Mouse (Mus musculus): ENCODE results near the gene Tcaf1. TPM values are rescaled to one million over a fixed set of nuclear protein-coding genes. Genes with fewer than 3 reads are reported as not detected.

The Tcaf1 gene
- 10 to 100 TPM; 11.2 to 15.0 TPM for total RNA-seq (2021)
- long read RNA-seq, experiment 1, full-length matches to known transcripts, result 3 of 10 reads
- long read RNA-seq, experiment 1, partial matches to known transcripts, result 2 of 10 reads
- long read RNA-seq, experiment 1, other reads (novel, unspliced or antisense), result 5 of 10 reads
- long read RNA-seq, experiment 2, full-length matches to known transcripts, result 5 of 11 reads
- long read RNA-seq, experiment 2, partial matches to known transcripts, result 1 of 11 reads
- long read RNA-seq, experiment 2, other reads (novel, unspliced or antisense), result 5 of 11 reads

DNA sequence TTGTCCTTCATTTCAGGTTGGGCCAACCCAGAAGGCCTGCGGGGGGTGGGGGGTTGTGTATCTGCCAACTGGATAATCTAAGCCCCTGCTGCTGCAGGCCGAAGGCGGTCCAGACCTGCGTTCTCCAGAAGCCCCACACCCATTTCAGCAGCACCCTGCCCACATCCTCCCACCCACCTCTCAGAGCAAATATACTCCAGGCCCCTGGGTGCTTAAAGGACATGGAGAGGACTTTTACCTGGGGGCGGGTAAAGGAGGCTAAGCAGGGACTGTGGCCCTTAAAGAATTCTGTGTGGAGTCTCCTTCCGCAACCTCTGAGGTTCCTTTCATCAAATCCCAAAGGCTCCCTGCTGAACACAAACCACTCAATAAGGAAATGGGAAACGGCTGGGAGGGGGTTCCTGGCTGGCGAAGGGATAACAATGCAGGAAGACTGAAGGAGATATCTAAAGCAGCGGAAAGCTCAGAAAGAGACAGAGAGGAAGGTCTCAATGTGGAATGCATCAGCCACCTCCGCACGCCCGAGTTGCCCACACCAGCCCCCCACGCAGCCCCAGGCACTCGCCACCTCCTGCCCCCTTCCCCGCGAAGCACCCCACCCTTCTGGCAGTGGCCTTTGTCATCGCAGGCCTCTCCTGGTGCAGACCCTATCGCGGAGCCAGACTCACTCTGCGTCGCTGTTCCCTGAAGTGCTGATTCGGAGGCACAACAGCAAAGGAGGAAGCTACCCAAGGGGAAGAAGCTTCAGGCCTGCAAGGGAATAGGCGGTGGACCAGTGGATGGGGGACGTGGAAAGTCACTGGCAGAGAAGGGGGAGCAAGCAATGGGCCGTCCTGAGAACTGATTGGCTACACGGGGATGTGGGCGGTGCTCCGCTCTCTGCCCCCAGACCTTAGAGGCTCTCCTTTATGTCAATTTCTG, at the start of gene Tcaf1:
Gene Tcaf1 (minus strand): TSS at position 798 of the 921 bp plus-strand sequence.
- peak; percentile 83 for DNase-seq
- intact Hi-C loops (cut with DNase I; ENCODE audit: low total_unique reads), result no loop called here

DNA sequence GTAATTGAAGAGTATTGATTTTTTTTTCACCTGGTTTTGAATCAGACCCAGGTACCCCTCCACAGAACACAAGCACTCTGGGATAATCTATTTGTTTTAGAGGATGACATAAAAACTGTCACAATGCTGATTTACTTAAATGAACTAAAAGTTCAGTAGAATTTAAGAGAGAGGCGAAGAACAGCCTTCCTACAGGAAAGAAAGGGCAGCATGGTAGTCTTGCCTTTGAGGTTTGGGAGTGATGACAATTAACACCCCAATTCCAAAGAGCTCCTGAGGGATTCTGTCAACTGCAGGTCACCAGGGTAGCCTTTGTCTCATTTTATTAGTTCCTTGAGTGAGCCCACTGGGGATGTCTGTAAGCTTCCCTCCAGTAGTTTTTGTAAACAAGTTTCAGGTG, 46.2 kb upstream of the Tcaf1 start, which contains the start of gene Olfr38:
Gene Olfr38 (plus strand): TSS at position 301 of the 400 bp plus-strand sequence.
- DNase-seq, result no peak
- intact Hi-C loops (cut with DNase I; ENCODE audit: low total_unique reads), result no loop called here

DNA sequence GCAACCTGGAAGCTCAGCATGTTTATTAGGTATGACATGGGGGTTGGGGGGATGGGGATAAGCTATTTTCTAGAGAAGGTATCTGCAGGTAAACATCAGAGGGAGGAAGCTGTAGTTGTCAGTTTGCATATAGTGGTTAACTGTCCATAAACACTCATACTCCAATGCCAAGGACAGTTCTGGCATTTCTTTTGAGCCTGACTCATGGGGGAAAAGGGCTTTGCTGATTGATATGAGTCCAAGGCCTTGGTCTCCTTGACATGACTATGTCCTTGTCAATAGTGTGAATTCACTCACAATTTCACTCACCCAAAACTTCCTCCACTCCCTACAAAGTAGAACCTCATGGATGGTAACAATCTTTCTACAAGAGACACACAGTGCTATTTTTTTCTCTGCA, 38.0 kb upstream of the Tcaf1 start:
- intact Hi-C loops (cut with DNase I; ENCODE audit: low total_unique reads), result no loop called here
- DNase-seq, result no peak

DNA sequence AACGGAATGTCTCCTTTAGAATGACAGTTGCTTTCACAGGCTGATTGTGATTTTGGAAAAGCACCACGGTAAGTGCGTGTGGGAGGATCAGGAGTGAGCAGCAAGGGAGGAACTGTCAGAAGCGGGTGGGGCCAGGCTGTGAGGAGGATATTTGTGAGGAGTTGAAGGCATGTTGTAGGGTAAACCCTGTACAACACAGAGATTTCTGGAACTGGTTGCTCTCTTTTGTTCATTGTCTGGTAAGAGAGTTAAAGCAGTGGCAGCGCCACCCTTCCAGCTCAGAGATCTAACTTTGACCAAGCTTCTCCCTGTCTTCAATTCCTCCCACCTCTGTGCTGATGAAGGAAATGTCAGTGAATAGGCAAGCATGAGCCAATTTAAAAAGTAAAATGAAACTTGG, 32.4 kb upstream of the Tcaf1 start:
- intact Hi-C loops (cut with DNase I; ENCODE audit: low total_unique reads), result no loop called here
- DNase-seq, result no peak

DNA sequence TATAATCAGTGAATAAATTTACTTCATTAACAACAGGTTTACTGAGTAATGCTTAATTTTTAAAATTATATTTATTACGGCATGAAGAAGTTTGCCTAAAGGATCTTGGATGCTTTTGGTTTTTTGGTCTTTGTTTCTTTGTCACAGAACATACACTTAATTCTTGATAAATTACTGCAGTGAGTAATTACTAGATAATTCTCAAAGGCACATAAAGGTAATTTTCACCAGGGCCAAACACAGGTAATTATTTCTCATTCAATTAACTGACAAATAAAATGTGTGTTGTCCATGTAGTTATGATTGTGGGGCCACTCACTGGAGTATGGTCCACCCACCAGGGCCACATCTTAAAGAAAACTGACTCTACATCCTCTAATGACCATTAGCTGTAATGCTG, 29.2 kb upstream of the Tcaf1 start, which contains the start of gene Olfr453:
Gene Olfr453 (plus strand): TSS at position 301 of the 400 bp plus-strand sequence.
- DNase-seq, result no peak
- intact Hi-C loops (cut with DNase I; ENCODE audit: low total_unique reads), result no loop called here

DNA sequence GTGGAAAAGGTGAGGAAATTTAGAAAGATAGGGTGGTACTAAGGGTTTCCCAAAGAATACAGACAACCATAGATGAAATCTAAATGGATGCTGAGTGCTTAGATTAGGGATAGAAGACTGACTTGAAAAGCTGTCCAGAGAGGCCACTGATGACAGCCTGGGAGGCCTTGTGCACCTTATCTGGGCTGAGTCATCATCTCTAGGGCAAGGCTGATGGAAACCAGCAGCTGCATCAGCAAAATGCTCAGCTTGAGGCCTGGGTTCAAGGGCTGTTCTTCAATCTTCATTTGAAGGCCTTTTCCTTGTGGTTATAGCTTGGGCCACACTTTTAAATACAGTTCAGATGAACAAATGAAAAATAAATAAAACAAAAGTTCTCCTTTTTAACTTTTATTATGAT, 8.1 kb upstream of the Tcaf1 start:
- DNase-seq, result no peak
- intact Hi-C loops (cut with DNase I; ENCODE audit: low total_unique reads), result no loop called here

DNA sequence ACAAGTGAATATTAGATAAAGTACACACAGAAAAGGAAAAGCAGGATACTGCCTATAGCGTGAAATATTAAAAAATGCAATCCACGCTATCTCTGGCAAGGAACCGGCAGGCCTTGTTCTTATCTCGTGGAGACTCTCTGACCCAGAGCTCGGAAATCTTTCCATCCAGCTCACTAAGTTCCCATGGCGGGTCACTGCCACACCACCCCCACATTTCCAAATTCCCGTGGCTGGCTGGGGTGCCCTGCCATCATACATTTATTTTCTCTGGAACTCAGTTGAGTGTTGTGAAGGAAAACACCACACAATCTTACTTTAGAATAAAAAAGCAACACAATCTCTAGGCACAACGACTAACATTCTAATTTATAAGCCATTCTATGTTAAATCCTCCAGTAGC, 4.8 kb upstream of the Tcaf1 start:
- DNase-seq, result no peak
- intact Hi-C loops (cut with DNase I; ENCODE audit: low total_unique reads), result no loop called here

DNA sequence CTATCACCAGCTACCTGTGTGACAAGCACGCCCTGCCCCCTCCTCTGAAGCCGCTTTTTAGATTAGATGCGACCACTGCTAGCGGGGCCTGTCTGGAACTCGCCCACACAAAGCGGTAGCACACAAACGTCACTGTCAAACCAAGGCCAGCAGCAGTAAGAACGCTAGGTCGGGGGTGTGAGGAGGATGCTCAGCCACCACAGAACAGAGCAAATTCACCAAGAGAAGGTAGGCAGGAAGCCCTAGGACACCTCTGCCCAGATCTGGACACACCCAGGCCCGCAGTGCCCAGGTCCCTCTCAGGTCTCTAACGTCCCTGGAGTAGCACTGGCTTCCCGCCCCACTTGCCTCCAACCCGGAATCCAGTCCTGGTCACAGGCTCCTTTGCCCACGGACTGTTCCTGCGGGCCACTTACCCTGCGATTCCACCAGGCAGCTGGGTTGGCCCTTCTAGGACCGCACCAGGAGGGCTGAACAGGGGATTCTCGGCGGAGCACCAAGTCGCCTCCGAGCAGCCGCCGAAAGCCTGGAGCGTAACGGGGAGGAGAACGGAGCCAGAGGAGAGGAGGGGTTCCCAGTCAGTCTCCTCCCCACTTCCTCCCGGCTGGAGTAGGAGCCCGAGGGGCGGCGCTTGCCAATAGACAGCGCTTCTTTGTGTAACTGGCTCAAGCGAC, 17.2 kb downstream of the Tcaf1 start:
- intact Hi-C loops (cut with DNase I; ENCODE audit: low total_unique reads), result no loop called here

DNA sequence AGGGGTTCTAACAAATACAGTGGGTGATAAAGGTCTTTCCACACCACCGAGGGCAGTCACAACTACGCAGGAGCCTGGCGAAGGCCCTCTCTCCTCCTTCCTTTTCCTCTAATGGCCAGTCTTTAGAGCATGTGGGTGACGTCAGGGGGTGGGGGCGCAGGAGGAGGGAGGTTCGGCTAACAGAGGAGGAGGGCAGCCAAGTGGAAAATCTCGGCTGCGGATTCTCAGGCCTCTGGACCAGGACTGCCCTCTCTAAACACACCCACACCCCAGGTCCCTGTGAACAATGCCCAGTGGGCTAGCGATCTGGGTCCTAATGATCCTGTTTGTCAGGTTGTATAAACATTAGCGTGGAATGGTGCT, 17.8 kb downstream of the Tcaf1 start:
- intact Hi-C loops (cut with DNase I; ENCODE audit: low total_unique reads), result no loop called here
- peak; percentile 87 for DNase-seq

More for the DNA sequence above, 17.2 kb downstream of the Tcaf1 start:
- DNase-seq, result peak; percentile 87

DNA sequence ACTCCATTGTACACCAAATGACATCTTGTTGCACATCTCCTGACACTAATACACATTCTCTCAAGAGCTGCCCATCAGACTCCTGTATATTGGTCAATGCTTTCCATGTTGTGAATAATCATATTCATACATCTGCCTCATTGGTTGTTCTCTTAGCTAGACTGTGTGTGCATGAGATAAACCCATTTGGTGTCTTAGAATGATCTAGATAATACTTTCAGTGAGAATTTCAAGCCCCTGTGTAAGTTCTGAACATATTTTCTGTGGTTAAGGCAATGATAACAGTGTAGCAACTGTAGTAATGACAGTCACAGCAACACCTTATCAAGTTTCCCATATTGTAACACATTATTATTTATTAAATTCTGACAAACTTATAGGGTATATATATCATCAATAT, 20.1 kb downstream of the Tcaf1 start:
- intact Hi-C loops (cut with DNase I; ENCODE audit: low total_unique reads), result no loop called here
- no peak for DNase-seq

DNA sequence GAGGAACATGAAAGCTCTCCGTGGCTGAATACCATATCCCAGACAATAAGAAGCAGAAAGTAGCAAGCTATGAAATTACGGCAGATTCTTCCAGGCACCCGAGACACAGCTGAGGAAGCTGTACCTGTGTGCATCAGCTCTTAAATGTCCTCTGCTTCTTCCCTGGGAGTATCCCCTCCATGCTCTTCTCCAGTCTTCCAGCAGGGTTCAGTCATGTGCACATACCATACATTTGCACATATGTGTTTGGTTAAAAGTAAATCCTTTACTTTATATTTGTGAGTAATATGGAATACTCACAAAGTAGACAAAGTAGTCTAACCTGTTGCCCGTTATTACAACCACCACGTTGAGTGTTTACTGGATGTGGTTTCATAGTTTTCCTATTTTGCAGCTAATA, 22.0 kb downstream of the Tcaf1 start:
- intact Hi-C loops (cut with DNase I; ENCODE audit: low total_unique reads), result no loop called here
- DNase-seq, result no peak

DNA sequence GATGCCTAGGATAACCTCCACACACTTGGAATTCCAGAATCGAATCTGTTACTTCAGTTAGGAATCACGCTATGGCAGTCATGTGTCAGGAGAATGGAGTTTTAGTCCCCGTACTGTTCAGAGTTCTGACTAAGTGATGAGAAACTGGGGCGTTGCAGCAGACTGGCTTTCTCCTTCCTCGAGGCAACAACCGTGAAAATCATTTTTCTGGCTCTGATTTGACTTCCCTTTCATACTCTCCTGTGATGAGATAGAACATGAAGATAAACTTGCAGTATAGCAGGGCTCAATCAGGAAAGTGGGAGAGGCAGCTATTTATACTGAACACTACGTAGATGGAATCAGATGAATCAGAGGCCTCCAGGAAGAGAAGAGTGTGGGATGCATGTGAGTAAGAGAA, 29.8 kb downstream of the Tcaf1 start:
- intact Hi-C loops (cut with DNase I; ENCODE audit: low total_unique reads), result no loop called here

DNA sequence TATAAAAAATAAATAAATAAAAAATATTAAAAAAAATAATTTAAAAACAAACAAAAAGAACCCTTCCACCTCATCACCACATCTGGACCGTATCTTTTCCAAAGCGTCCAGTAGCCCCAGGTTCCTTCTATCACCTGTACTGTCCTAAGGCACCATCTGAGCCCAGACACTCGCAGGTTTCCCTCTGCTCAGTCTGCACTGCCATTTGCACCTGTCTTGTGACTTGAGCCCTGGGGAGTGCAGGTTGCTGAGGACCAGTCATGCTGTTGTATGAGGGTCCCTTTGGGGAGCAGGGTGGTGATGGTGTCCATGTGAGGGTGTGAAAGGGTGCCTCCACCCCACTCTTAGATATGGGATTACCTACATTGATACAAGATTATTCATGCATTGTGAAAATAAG, 33.9 kb downstream of the Tcaf1 start:
- DNase-seq, result no peak
- intact Hi-C loops (cut with DNase I; ENCODE audit: low total_unique reads), result no loop called here

More for the DNA sequence above, 29.8 kb downstream of the Tcaf1 start:
- DNase-seq, result no peak

DNA sequence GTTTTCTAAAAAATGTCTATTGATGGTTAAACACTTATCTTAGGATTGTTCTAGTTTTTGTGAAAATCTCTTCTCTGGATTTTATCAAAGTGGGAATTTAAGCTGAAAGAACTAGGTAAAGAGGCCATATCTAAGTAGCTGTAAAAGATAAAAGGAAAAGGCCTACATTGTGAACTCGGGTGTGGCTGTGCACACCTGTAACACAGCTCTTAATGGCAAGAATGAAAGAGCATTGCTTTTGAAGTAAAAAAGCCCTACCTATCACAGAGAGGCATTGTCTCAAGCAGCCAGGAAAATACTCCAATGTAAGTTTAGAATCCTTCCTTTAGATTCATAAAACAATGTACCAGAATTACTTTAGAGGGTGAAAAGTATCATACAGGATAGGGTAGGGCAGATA, 38.1 kb downstream of the Tcaf1 start:
- no peak for DNase-seq
- intact Hi-C loops (cut with DNase I; ENCODE audit: low total_unique reads), result no loop called here

DNA sequence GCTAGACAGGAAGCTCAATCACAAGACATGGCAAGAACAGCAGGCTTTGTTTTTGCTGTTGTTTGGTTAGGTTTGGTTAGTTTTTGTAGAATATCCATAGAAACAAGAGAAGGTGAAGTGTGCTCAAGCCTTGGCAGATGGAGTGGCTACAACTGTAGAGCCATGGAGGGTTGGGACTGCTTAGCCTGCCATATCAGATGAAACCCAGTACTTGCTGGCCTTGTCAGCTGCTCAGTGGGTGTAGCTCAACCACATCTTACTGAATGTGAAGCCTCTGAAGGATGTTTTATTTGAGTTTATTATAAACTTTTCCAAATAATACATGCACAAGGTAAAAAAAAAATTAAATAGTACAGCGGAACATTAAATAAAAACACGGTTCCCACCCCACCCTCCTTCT, 42.2 kb downstream of the Tcaf1 start:
- intact Hi-C loops (cut with DNase I; ENCODE audit: low total_unique reads), result no loop called here
- no peak for DNase-seq

DNA sequence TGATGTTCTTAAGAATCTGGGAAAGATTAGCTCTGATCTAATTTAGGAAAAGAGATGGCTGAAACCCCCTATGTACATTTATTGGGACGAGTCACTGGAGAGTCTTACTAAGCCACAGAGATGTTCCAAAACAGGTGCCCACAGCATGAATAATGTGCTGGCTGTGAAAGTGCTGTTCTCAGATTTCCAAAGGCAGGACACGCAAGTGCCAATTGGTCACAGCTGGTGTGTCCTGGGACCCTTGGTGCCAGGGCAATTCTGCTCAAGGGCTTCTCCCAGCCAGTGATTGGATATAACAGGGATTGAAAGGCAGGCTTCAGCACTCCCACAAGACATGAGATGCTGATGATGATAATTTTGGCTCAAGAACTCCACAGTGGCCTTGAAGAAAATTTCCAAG, 48.1 kb downstream of the Tcaf1 start:
- peak; percentile 45 for DNase-seq
- intact Hi-C loops (cut with DNase I; ENCODE audit: low total_unique reads), result no loop called here

DNA sequence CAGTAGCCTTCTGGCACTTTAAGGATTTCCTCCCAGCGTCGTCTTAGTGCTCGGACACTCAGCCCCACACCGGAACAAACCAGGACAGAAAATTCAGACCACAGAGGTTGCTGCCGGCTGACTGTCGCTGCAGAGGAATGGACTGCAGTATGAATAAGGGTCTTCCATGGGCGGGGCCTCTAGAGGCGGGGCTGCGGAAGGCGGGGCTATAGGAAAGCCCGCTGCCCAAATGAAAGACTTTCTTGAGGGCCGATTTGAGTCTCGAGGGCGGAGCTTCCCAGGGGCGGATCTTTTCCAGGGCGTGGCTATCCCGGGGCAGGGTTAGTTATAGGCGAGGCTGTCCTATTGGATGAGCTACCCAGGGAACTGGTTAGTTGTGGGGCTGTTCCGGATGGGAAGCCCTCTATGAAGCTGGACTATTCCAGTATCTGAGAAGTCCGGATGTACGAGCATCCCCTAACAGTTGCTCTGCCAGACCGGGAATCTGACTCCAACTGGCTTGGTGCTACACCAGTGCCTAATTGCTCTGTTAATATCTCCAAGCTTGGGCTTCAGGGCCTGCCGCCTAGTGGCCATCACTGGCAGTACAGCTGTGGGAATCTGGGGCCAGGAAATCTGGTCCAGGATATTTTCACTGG, 64.9 kb downstream of the Tcaf1 start, which contains the start of gene Tcaf2:
Gene Tcaf2 (minus strand): TSS at position 343 of the 638 bp plus-strand sequence.
- intact Hi-C loops (cut with DNase I; ENCODE audit: low total_unique reads), result no loop called here
- peak; percentile 89 for DNase-seq

DNA sequence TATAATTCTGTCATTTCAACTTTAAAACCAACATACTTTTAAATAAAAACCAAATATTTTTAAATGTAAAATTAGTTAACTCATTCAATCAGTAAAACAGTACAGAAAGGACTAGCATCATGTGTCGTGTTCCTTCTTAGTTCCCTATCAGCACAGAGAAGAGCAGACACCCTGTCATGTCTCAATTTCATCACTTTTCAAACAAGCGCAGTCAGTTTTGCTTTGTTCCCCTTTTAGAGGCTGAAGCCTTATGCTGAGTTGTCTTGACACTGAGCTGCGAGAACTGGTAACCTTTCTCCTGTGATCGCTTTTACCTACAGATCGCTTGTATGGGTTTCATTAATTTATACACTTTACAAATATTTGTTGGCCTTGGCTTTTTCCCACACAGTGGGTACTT, 75.5 kb downstream of the Tcaf1 start:
- DNase-seq, result no peak
- intact Hi-C loops (cut with DNase I; ENCODE audit: low total_unique reads), result no loop called here

DNA sequence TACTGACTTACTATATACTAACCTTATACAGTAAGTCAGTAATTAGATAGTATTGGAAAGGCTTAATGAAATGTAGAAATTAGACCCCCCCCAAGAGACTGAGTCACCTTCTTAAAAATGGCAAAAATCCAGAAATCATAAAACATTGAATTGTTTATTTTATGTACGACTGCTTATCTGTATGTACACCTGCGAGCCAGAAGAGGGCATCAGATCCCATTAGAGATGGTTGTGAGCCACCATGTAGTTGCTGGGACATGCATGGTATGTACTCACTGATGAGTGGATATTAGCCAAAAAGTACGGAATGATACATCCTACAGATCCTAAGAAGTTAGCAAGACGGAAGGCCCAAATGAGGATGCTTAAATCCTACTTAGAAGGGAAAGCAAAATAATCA, 78.5 kb downstream of the Tcaf1 start:
- DNase-seq, result no peak
- intact Hi-C loops (cut with DNase I; ENCODE audit: low total_unique reads), result no loop called here

Data from gastrocnemius, postnatal 14 days (tissue).